Mouse (Mus musculus): ENCODE measurements at regions not wholly inside any gene's neighbourhood (a gene's known extent, or its start where the extent isn't known, plus 50 kb on each side); places are given as distances from the start of the nearest gene placed in this dataset.

DNA sequence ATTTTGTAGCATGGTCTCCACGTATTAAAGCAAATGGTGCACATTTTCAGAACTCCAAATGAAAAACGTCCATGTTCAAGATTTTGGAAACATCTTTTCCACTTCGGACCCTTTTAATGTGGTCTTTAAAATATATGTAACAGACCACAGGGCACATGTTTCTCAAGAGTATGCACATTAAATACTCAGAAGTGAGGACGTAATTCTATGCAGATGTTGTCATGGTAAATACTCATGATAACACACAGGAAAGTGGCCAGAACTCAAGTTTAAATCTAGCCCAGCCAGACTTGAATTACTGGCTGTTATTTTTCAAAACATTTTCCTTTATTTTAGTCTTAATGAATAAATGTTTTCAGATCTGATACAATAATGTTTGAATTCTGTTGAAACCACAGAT is 719.7 kb downstream of the Ttll7 start:
- TF ChIP-seq POLR2A (IDR thresholded peaks at IDR 0.05; ENCODE audit: borderline replicate concordance, low read depth, low read length) (no peak), CTCF (IDR thresholded peaks at IDR 0.05; ENCODE audit: low read depth, low read length) (no peak)
- no peaks in the 10 kb centered on the region for H3K4me1 ChIP-seq (ENCODE audit: control insufficient read depth, insufficient read depth, low read length)
- H3K4me3 ChIP-seq (ENCODE audit: insufficient read depth, low read length): no peak overlapping the region
- no peak overlapping the region for H3K27ac ChIP-seq (ENCODE audit: insufficient read depth, low read depth, low read length)

DNA sequence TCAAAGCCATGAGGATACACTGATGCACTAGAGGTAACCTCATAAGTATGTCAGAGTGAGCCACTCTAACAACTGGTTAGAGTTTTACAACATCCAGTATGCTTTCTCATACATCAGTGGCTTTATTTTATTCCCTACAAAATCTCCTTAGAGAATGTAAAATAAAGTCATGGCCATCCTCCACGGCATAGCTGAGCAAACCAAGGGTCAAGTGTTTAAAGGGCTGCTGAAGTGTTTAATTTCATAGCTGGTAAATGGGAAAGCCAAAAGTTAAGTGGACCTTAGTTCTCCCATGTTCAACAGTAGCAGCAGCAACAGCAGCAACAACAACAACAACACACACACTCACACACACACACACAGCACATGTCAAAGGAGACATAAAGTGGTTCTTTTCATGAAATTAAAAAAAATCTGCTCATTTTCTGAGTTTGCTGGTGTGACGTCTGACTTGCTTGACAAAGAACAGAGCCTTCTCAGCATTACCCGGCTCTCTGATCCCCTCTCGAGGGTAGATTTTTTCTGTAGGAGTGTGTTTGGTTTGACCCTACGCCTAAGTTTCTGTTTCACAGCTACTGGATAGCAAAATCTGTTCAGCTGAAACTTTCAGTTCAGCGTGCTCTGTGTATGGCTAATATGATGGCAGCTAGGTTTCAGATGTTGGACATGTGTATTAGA is 693.3 kb downstream of the Ttll7 start:
- Histone ChIP-seq H3K27ac (ENCODE audit: insufficient read depth, low read depth, low read length) (no peak overlapping the region), H3K4me3 (ENCODE audit: insufficient read depth, low read length) (no peak overlapping the region), H3K4me1 (ENCODE audit: control insufficient read depth, insufficient read depth, low read length) (no peaks in the 10 kb centered on the region)
- TF ChIP-seq CTCF (IDR thresholded peaks at IDR 0.05; ENCODE audit: low read depth, low read length) (no peak), POLR2A (IDR thresholded peaks at IDR 0.05; ENCODE audit: borderline replicate concordance, low read depth, low read length) (no peak)

DNA sequence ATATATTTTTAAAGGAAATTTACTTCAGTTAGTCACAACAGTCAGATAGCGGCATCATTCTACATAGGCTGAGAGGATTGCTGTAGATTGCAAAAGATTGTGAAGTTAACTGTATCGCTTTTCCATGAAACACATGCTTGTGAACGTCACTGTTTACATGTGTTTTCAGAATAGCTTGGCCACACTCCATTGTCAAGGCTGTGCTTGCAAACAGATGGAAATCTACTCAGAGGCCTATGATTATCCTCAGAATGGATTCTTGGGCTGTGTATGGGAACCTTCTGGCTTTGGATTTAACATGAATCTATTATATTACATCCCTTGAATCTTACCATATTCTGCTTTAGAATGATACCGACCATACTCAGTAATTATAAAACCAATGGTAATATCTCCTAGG is 690.1 kb downstream of the Ttll7 start:
- H3K27ac ChIP-seq (ENCODE audit: insufficient read depth, low read depth, low read length): no peak overlapping the region
- TF ChIP-seq POLR2A (IDR thresholded peaks at IDR 0.05; ENCODE audit: borderline replicate concordance, low read depth, low read length): no peak
- no peak for TF ChIP-seq CTCF (IDR thresholded peaks at IDR 0.05; ENCODE audit: low read depth, low read length)
- H3K4me3 ChIP-seq (ENCODE audit: insufficient read depth, low read length): no peak overlapping the region
- H3K4me1 ChIP-seq (ENCODE audit: control insufficient read depth, insufficient read depth, low read length): no peaks in the 10 kb centered on the region

DNA sequence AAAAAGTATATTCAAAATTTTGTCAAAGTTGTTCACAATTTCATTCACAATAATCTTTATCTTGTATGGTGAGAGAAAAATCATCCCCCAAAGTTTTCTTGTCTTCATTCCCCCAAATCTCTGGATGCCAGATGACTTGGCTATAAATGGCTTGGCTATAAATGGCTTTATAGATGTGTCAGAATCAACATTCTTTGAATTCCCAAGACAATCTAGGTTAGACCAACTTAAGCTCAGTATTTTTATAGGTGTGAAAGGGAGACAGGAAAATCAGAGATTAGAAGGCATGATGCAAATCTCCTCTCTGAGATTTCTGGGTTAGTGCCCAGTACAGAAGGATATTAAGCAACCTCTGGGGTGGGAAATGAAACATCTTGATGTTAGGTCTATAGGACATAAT is 685.4 kb downstream of the Ttll7 start:
- Histone ChIP-seq H3K27ac (ENCODE audit: insufficient read depth, low read depth, low read length) (no peak overlapping the region), H3K4me1 (ENCODE audit: control insufficient read depth, insufficient read depth, low read length) (no peaks in the 10 kb centered on the region), H3K4me3 (ENCODE audit: insufficient read depth, low read length) (no peak overlapping the region)
- TF ChIP-seq POLR2A (IDR thresholded peaks at IDR 0.05; ENCODE audit: borderline replicate concordance, low read depth, low read length): no peak
- TF ChIP-seq CTCF (IDR thresholded peaks at IDR 0.05; ENCODE audit: low read depth, low read length): no peak

DNA sequence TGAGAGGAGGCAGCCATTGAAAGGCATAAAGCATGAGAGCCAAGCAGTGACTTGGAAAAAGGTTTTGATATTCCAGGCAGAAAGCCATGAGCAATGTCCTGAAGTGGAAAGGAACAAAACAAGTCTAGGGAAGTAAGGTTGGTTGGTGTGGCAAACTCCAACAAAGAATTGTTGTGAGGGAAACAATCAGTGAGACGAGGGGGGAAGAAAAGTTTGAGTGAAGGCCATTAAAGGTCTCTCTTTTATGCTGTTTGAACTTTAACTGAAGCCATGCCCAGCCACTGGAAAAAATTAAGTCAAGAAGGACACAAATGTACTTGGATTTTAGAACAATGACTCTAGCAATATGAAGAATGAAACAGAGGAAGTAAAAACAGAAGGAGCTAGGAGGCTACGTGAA is 680.0 kb downstream of the Ttll7 start:
- H3K4me1 ChIP-seq (ENCODE audit: control insufficient read depth, insufficient read depth, low read length): no peaks in the 10 kb centered on the region
- TF ChIP-seq CTCF (IDR thresholded peaks at IDR 0.05; ENCODE audit: low read depth, low read length): no peak
- TF ChIP-seq POLR2A (IDR thresholded peaks at IDR 0.05; ENCODE audit: borderline replicate concordance, low read depth, low read length): no peak
- no peak overlapping the region for H3K27ac ChIP-seq (ENCODE audit: insufficient read depth, low read depth, low read length)
- no peak overlapping the region for H3K4me3 ChIP-seq (ENCODE audit: insufficient read depth, low read length)

DNA sequence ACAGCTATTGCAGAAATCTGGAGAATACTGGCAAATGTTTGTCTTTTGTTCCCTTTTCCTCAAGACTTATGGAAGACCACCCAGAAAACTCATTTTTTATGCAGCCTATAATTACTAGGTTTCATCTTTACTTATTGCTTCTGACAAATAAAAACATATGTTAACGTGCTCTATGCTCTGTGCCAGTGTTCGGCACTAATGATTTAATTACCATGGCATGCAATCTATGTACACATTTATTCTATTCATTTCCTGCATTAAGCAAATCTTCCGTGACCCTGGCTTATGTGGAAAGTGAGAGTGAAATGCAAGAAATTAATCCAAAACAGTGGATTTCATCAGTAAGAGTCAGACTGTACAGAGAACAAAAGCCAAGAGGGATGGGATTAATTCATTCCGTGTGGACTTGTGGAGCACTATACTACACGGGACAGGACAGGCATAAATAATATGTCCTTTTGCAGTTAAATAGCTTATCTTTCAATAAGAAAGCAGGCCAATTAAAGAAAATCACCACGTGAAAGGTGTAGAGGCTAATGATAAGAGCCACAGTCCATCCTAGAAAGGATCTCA is 679.5 kb downstream of the Ttll7 start:
- TF ChIP-seq POLR2A (IDR thresholded peaks at IDR 0.05; ENCODE audit: borderline replicate concordance, low read depth, low read length) (no peak), CTCF (IDR thresholded peaks at IDR 0.05; ENCODE audit: low read depth, low read length) (no peak)
- no peak overlapping the region for H3K4me3 ChIP-seq (ENCODE audit: insufficient read depth, low read length)
- no peaks in the 10 kb centered on the region for H3K4me1 ChIP-seq (ENCODE audit: control insufficient read depth, insufficient read depth, low read length)
- no peak overlapping the region for H3K27ac ChIP-seq (ENCODE audit: insufficient read depth, low read depth, low read length)
